Mouse (Mus musculus): ENCODE results near the gene Slc12a8.
"Not testable (repeated sequence)": the region's sequence is repeated elsewhere in the genome, so short reads cannot be mapped to it uniquely, and the experiment has no call there.

Slc12a8 gene

GRCm38 (mm10) chr16:33516807-33517565 lies at the start of gene Slc12a8:
Gene Slc12a8, plus strand, starts transcription at chr16:33517328.
- no peak for DNase-seq (ENCODE audit: low read depth, low spot score)

GRCm38 (mm10) chr16:33467451-33467850 lies 49.7 kb upstream of the Slc12a8 start:
- DNase-seq (ENCODE audit: low read depth, low spot score) = no peak

- DNase-seq (ENCODE audit: low read depth, low spot score) = no peak
Measured at GRCm38 (mm10) chr16:33469973-33470372, 47.2 kb upstream of the Slc12a8 start.

- DNase-seq (ENCODE audit: low read depth, low spot score) = no peak
Measured at GRCm38 (mm10) chr16:33474381-33474780, 42.7 kb upstream of the Slc12a8 start.

- DNase-seq (ENCODE audit: low read depth, low spot score) = no peak
Measured at GRCm38 (mm10) chr16:33479926-33480325, 37.2 kb upstream of the Slc12a8 start.

GRCm38 (mm10) chr16:33481148-33481547 lies 36.0 kb upstream of the Slc12a8 start:
- peak; percentile 28 for DNase-seq (ENCODE audit: low read depth, low spot score)

- no peak for DNase-seq (ENCODE audit: low read depth, low spot score)
Measured at GRCm38 (mm10) chr16:33482309-33482708, 34.8 kb upstream of the Slc12a8 start.

GRCm38 (mm10) chr16:33487709-33488108 lies 29.4 kb upstream of the Slc12a8 start:
- no peak for DNase-seq (ENCODE audit: low read depth, low spot score)

- no peak for DNase-seq (ENCODE audit: low read depth, low spot score)
Measured at GRCm38 (mm10) chr16:33494374-33494773, 22.8 kb upstream of the Slc12a8 start.

GRCm38 (mm10) chr16:33508082-33508481 lies 9.0 kb upstream of the Slc12a8 start:
- no peak for DNase-seq (ENCODE audit: low read depth, low spot score)

- not testable (repeated sequence) for DNase-seq (ENCODE audit: low read depth, low spot score)
Measured at GRCm38 (mm10) chr16:33509231-33509630, 7.9 kb upstream of the Slc12a8 start.

GRCm38 (mm10) chr16:33510856-33511255 lies 6.3 kb upstream of the Slc12a8 start:
- DNase-seq (ENCODE audit: low read depth, low spot score) = not testable (repeated sequence)

GRCm38 (mm10) chr16:33512555-33512954 lies 4.6 kb upstream of the Slc12a8 start:
- DNase-seq (ENCODE audit: low read depth, low spot score) = no peak

- no peak for DNase-seq (ENCODE audit: low read depth, low spot score)
Measured at GRCm38 (mm10) chr16:33517627-33518026, 499 bp downstream of the Slc12a8 start.

- DNase-seq (ENCODE audit: low read depth, low spot score) = no peak
Measured at GRCm38 (mm10) chr16:33518236-33518635, 1.1 kb downstream of the Slc12a8 start.

GRCm38 (mm10) chr16:33519916-33520568 lies 2.9 kb downstream of the Slc12a8 start:
- no peak for DNase-seq (ENCODE audit: low read depth, low spot score)

GRCm38 (mm10) chr16:33522516-33522915 lies 5.4 kb downstream of the Slc12a8 start:
- DNase-seq (ENCODE audit: low read depth, low spot score) = no peak

- DNase-seq (ENCODE audit: low read depth, low spot score) = no peak
Measured at GRCm38 (mm10) chr16:33523571-33523970, 6.4 kb downstream of the Slc12a8 start.

GRCm38 (mm10) chr16:33529502-33530454 lies 12.7 kb downstream of the Slc12a8 start:
- no peak for DNase-seq (ENCODE audit: low read depth, low spot score)

- no peak for DNase-seq (ENCODE audit: low read depth, low spot score)
Measured at GRCm38 (mm10) chr16:33531184-33531583, 14.1 kb downstream of the Slc12a8 start.

- DNase-seq (ENCODE audit: low read depth, low spot score) = no peak
Measured at GRCm38 (mm10) chr16:33536456-33536855, 19.3 kb downstream of the Slc12a8 start.

All from CD4-positive helper T cell, adult 2 months (primary cell).